Mouse (Mus musculus) small intestine, adult 2 months (tissue): ENCODE data around the gene Cyp19a1. TPM values are rescaled to one million over a fixed set of nuclear protein-coding genes. Genes with fewer than 3 reads are reported as not detected.

Experiments
- H3K27ac ChIP-seq: fragments of 200-500 bp; 2 replicates; pipeline ENCODE4 v1.5.1; 2012; ENCODE audit warnings: low read depth, low read length, control low read depth, inconsistent platforms; ENCODE audit not compliant: insufficient read depth
- H3K27me3 ChIP-seq: fragments of 200-500 bp; 2 replicates; pipeline ENCODE4 v1.6.1; 2012; ENCODE audit warnings: mild to moderate bottlenecking, moderate library complexity, low read length, inconsistent platforms; ENCODE audit not compliant: control insufficient read depth, insufficient read depth
- H3K36me3 ChIP-seq: fragments of 200-500 bp; 2 replicates; pipeline ENCODE4 v1.6.1; 2012; ENCODE audit warnings: mild to moderate bottlenecking, low read length, control low read depth, inconsistent platforms; ENCODE audit not compliant: control insufficient read depth, insufficient read depth
- H3K4me1 ChIP-seq: fragments of 200-500 bp; 2 replicates; pipeline ENCODE4 v1.6.1; 2012; ENCODE audit warnings: low read length, inconsistent platforms, mixed read lengths; ENCODE audit not compliant: control insufficient read depth, insufficient read depth, insufficient read length
- H3K4me3 ChIP-seq: fragments of 200-500 bp; 2 replicates; pipeline ENCODE4 v1.5.1; 2012; ENCODE audit warnings: low read depth, mild to moderate bottlenecking, control low read depth, inconsistent platforms, low read length, moderate library complexity
- CTCF ChIP-seq: fragments of 200-500 bp; IDR thresholded peaks from 2 replicates; pipeline ENCODE4 v1.5.1; 2012; ENCODE audit warnings: low read depth, mild to moderate bottlenecking, control low read depth, inconsistent platforms, low read length, moderate library complexity, mixed read lengths; ENCODE audit not compliant: insufficient replicate concordance, insufficient read length; ENCODE audit errors: extremely low read depth
- POLR2A ChIP-seq: fragments of 200-500 bp; IDR thresholded peaks from 2 replicates; pipeline ENCODE4 v1.6.1; 2012; ENCODE audit warnings: low read depth, mild to moderate bottlenecking, control low read depth, inconsistent platforms, low read length, moderate library complexity
- WGBS: fragments of 180-500 bp; shearing (Covaris S2); methylation state at CpG from one replicate; pipeline ENCODE4 v1.1.7; 2018; 5-methylcytosine and 5-hydroxymethylcytosine counted together
- polyA plus RNA-seq: library from polyadenylated mRNA; depleted of rRNA; stranded (reverse); fragments of >200 nt; gene quantifications from 2 replicates; pipeline ENCODE4 v1.2.3, GENCODE M21; 2012; rRNA removed

Cyp19a1 gene
- polyA plus RNA-seq, 1 experiment = not detected

DNA sequence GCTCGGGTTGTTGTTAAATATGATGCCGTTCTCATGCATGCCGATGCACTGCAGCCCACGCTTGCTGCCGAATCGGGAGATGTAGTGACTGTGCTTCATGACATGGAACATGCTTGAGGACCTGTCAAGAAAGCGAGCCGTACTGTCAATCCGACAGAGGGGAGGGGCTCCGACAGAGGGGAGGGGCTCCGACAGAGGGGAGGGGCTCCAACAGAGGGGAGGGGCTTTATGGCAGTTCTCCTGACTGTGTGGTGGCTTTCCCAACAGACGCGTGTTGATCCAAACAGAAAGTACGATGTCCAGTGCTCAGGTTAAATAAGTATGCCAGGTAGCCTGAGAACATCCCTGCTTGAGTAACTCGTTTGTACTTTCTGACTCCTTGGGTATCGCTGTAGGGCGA lies 87.7 kb downstream of the Cyp19a1 start:
- H3K36me3 ChIP-seq = no peaks in the 10 kb centered on the region
- H3K27ac ChIP-seq = no peak overlapping the region
- TF ChIP-seq CTCF = no peak
- no peak for TF ChIP-seq POLR2A
- no peak overlapping the region for H3K4me3 ChIP-seq
- H3K4me1 ChIP-seq = no peaks in the 10 kb centered on the region
- 71% methylated on average over 17 of the region's 17 CpGs for WGBS
- no peaks in the 10 kb centered on the region for H3K27me3 ChIP-seq

DNA sequence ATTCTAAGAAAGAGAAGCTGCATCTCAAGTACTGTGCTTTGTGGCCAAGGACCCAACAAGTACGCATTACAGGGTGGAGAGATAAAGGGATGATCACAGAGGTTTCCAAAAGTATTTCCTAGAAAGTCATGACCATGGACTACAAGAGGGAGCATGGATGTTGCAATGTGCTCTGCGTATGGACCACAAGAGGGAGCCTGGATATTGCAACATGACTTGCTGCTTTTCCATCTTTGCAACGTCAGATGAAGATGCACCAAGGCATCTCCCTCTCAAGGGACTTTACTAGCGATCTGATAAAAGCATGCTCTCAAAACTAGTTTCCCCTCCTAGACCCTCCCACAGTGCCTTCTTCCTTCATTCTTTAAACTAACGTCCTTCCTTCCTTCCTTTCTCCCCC lies 98.4 kb downstream of the Cyp19a1 start:
- no peaks in the 10 kb centered on the region for H3K27me3 ChIP-seq
- TF ChIP-seq POLR2A (no peak), CTCF (no peak)
- H3K4me3 ChIP-seq = no peak overlapping the region
- no peak overlapping the region for H3K27ac ChIP-seq
- WGBS = 38% methylated on average over 5 of the region's 5 CpGs
- H3K36me3 ChIP-seq = no peaks in the 10 kb centered on the region
- no peaks in the 10 kb centered on the region for H3K4me1 ChIP-seq

DNA sequence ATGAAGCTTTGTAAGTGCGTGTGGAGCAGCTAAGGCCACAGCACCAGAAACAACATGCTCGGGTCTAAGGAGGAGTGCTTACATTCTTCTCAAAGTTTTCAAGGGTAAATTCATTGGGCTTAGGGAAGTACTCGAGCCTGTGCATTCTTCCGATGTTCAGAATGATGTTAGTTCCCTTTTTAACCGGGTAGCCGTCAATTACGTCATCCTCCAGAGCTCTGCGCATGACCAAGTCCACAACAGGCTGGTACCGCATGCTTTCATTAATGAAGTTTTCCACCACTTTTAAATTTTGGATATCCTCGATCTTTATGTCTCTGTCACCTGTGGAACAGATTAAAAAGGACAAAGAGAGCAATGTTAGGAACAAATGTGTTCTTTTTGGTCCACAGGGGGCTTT lies 99.5 kb downstream of the Cyp19a1 start:
- no peak overlapping the region for H3K4me3 ChIP-seq
- no peak for TF ChIP-seq POLR2A
- no peak for TF ChIP-seq CTCF
- no peaks in the 10 kb centered on the region for H3K36me3 ChIP-seq
- 69% methylated on average over 10 of the region's 10 CpGs for WGBS
- no peak overlapping the region for H3K27ac ChIP-seq
- H3K4me1 ChIP-seq = no peaks in the 10 kb centered on the region
- no peaks in the 10 kb centered on the region for H3K27me3 ChIP-seq

GRCm38 (mm10) chr9:54163117-54163516 lies 104.8 kb downstream of the Cyp19a1 start:
- no peaks in the 10 kb centered on the region for H3K27me3 ChIP-seq
- H3K4me3 ChIP-seq = no peak overlapping the region
- 69% methylated on average over 5 of the region's 5 CpGs for WGBS
- H3K4me1 ChIP-seq = no peaks in the 10 kb centered on the region
- H3K27ac ChIP-seq = no peak overlapping the region
- TF ChIP-seq POLR2A (no peak), CTCF (peak; percentile 7; the same call in 1 of the 2 replicates)
- H3K36me3 ChIP-seq = no peaks in the 10 kb centered on the region

- Histone ChIP-seq H3K36me3 (no peaks in the 10 kb centered on the region), H3K4me3 (no peak overlapping the region), H3K27me3 (no peaks in the 10 kb centered on the region), H3K27ac (no peak overlapping the region), H3K4me1 (no peaks in the 10 kb centered on the region)
- WGBS = 82% methylated on average over 5 of the region's 5 CpGs
- TF ChIP-seq POLR2A (no peak), CTCF (no peak)
Measured at GRCm38 (mm10) chr9:54153679-54154078, 114.2 kb downstream of the Cyp19a1 start.

- no peak overlapping the region for H3K27ac ChIP-seq
- H3K27me3 ChIP-seq = no peaks in the 10 kb centered on the region
- H3K4me1 ChIP-seq = no peaks in the 10 kb centered on the region
- 46% methylated on average over 1 of the region's 1 CpGs for WGBS
- no peaks in the 10 kb centered on the region for H3K36me3 ChIP-seq
- H3K4me3 ChIP-seq = no peak overlapping the region
- no peak for TF ChIP-seq CTCF
- TF ChIP-seq POLR2A = no peak
Measured at GRCm38 (mm10) chr9:54139191-54139590, 128.7 kb downstream of the Cyp19a1 start.

Other genes starting within 250 kb of the Cyp19a1 start
- gene Tnfaip8l3, start 199.7 kb downstream of the Cyp19a1 start, polyA plus RNA-seq = 1.2 and 3.2 TPM in 2 replicates
- gene Gldn, start 18.4 kb upstream of the Cyp19a1 start, polyA plus RNA-seq = 0.01 TPM in 1 of 2 replicates, not detected in the other
- gene Dmxl2, start 233.5 kb upstream of the Cyp19a1 start, polyA plus RNA-seq = 0.51 and 0.63 TPM in 2 replicates